Mouse (Mus musculus) Patski (cell line): ENCODE results near the gene Cnp. TPM values are rescaled to one million over a fixed set of nuclear protein-coding genes. Genes with fewer than 3 reads are reported as not detected.

Experiments used
- ATAC-seq: fragments of 100-300 bp; one replicate; pipeline ENCODE4 v1.8.0; 2021
- CTCF ChIA-PET: fragments of 350-600 bp; sonication (Branson Sonifier 250); formaldehyde crosslinking; loops from one replicate; lab custom pipeline; 2022; ENCODE audit warnings: inconsistent platforms; lab: Charles Lee
- POLR2A ChIA-PET: fragments of 350-600 bp; sonication (Branson Sonifier 250); formaldehyde crosslinking; loops from one replicate; lab custom pipeline; 2022; ENCODE audit warnings: antibody characterized with exemption, inconsistent platforms; lab: Charles Lee
- DNase-seq: peaks from one replicate; pipeline ENCODE4 v3.0.0-alpha.2; 2011; ENCODE audit warnings: low read depth, low spot score
- H3K27me3 ChIP-seq: fragments of 371-371 bp; one replicate; pipeline ENCODE4 v1.5.1; 2021
- CTCF ChIP-seq: fragments of 100-300 bp; IDR thresholded peaks from one replicate; pipeline ENCODE4 v1.5.1; 2021
- in situ Hi-C: fragments of 300-500 bp; cut with MboI; formaldehyde crosslinking; loops from 3 replicates; pipeline ENCODE4 v1.11.1; 2018; ENCODE audit warnings: low pct_unique_long_range_greater_than_20kb, mixed read lengths
- polyA plus RNA-seq: library from polyadenylated mRNA; unstranded; gene quantifications from one replicate; pipeline ENCODE4 v1.2.3, GENCODE M21; 2021

Gene Cnp
- polyA plus RNA-seq, 1 experiment from 2014 or later, result 17.9 TPM

- in situ Hi-C loops, result no loop called here
- DNase-seq (no peak), ATAC-seq (no peak)
- ChIA-PET POLR2A (interaction anchor here (0.6 kb wide), 1 partner anchor 1176 kb away, joined by 3 read pairs; no protein-coding TSS in a partner anchor), CTCF (interaction anchor here (1.9 kb wide), 1 partner anchor 8 kb away, joined by 5 read pairs; no protein-coding TSS in a partner anchor)
- no peaks in the 10 kb centered on the region for H3K27me3 ChIP-seq
- TF ChIP-seq CTCF, result no peak
Measured at GRCm38 (mm10) chr11:100617480-100617879, 42.8 kb downstream of the Cnp start.

GRCm38 (mm10) chr11:100618761-100619484 lies 44.2 kb downstream of the Cnp start, which contains the start of gene Nkiras2:
Gene Nkiras2, plus strand, starts transcription at chr11:100619244.
- H3K27me3 ChIP-seq, result no peaks in the 10 kb centered on the region
- ATAC-seq (peak; percentile 23), DNase-seq (no peak)
- no peak for TF ChIP-seq CTCF
- in situ Hi-C loops, result no loop called here
- CTCF ChIA-PET, result interaction anchor here (1.9 kb wide), 1 partner anchor 10 kb away, joined by 5 read pairs; no protein-coding TSS in a partner anchor
- POLR2A ChIA-PET, result interaction anchor here (0.7 to 1.7 kb wide), 5 partner anchors 9 to 42 kb away, joined by 3 to 7 read pairs (median 3); no protein-coding TSS in a partner anchor

GRCm38 (mm10) chr11:100619485-100619975 lies 44.8 kb downstream of the Cnp start:
- in situ Hi-C loops, result no loop called here
- DNase-seq (peak; percentile 68), ATAC-seq (peak; percentile 68)
- H3K27me3 ChIP-seq, result no peaks in the 10 kb centered on the region
- peak; percentile 89 for TF ChIP-seq CTCF
- CTCF ChIA-PET, result interaction anchor here (1.0 kb wide), 1 partner anchor 82 kb away, joined by 3 read pairs; no protein-coding TSS in a partner anchor
- POLR2A ChIA-PET, result interaction anchor here (0.7 to 1.7 kb wide), 4 partner anchors 13 to 43 kb away, joined by 3 to 7 read pairs (median 4); no protein-coding TSS in a partner anchor

GRCm38 (mm10) chr11:100619982-100620381 lies 45.3 kb downstream of the Cnp start, which contains the start of gene Dnajc7:
Gene Dnajc7, minus strand, starts transcription at chr11:100620168.
- no peak for DNase-seq
- no peak for TF ChIP-seq CTCF
- ChIA-PET POLR2A (interaction anchor here (1.2 to 1.7 kb wide), 4 partner anchors 13 to 40 kb away, joined by 3 to 7 read pairs (median 4); no protein-coding TSS in a partner anchor), CTCF (interaction anchor here (1.0 to 1.1 kb wide), 2 partner anchors 13 to 82 kb away, joined by 3 read pairs; no protein-coding TSS in a partner anchor)
- ATAC-seq, result no peak
- no peaks in the 10 kb centered on the region for H3K27me3 ChIP-seq
- in situ Hi-C loops, result loop anchor here (5.0 kb wide), 1 partner anchor 77 kb away; no protein-coding TSS in a partner anchor

GRCm38 (mm10) chr11:100622714-100623113 lies 48.0 kb downstream of the Cnp start:
- in situ Hi-C loops, result loop anchor here (5.0 kb wide), 1 partner anchor 75 kb away; no protein-coding TSS in a partner anchor
- POLR2A ChIA-PET, result interaction anchor here (1.5 kb wide), 1 partner anchor 20 kb away, joined by 4 read pairs; no protein-coding TSS in a partner anchor

GRCm38 (mm10) chr11:100623867-100624266 lies 49.2 kb downstream of the Cnp start:
- ATAC-seq, result no peak
- DNase-seq, result no peak

More at GRCm38 (mm10) chr11:100622714-100623113, 48.0 kb downstream of the Cnp start:
- DNase-seq, result peak; percentile 65
- CTCF ChIA-PET, result interaction anchor here (0.7 to 1.1 kb wide), 3 partner anchors 12 to 81 kb away, joined by 3 to 4 read pairs (median 3); partner anchors contain the start of gene Dhx58
- TF ChIP-seq CTCF, result peak; percentile 99
- ATAC-seq, result peak; percentile 30
- H3K27me3 ChIP-seq, result no peaks in the 10 kb centered on the region

GRCm38 (mm10) chr11:100625754-100626700 lies 51.3 kb downstream of the Cnp start:
- in situ Hi-C loops, result no loop called here
- ChIA-PET CTCF (interaction anchor here (0.7 to 1.9 kb wide), 7 partner anchors 16 to 172 kb away, joined by 3 to 5 read pairs (median 3); partner anchors contain the start of gene Dhx58), POLR2A (interaction anchor here (0.6 kb wide), 1 partner anchor 271 kb away, joined by 4 read pairs; no protein-coding TSS in a partner anchor)
- no peak for TF ChIP-seq CTCF
- H3K27me3 ChIP-seq, result peaks cover under 1% of the 10 kb centered on the region
- ATAC-seq, result no peak
- DNase-seq, result no peak

More at GRCm38 (mm10) chr11:100623867-100624266, 49.2 kb downstream of the Cnp start:
- POLR2A ChIA-PET, result interaction anchor here (1.5 kb wide), 1 partner anchor 19 kb away, joined by 4 read pairs; no protein-coding TSS in a partner anchor
- no peaks in the 10 kb centered on the region for H3K27me3 ChIP-seq
- in situ Hi-C loops, result loop anchor here (5.0 kb wide), 1 partner anchor 73 kb away; no protein-coding TSS in a partner anchor
- CTCF ChIA-PET, result interaction anchor here (0.8 kb wide), 1 partner anchor 9 kb away, joined by 3 read pairs; no protein-coding TSS in a partner anchor
- TF ChIP-seq CTCF, result no peak

- DNase-seq (no peak), ATAC-seq (no peak)
- ChIA-PET CTCF (interaction anchor here (0.7 to 1.9 kb wide), 8 partner anchors 15 to 173 kb away, joined by 3 to 5 read pairs (median 3); partner anchors contain the start of gene Dhx58), POLR2A (interaction anchor here (0.6 kb wide), 1 partner anchor 272 kb away, joined by 4 read pairs; no protein-coding TSS in a partner anchor)
- in situ Hi-C loops, result no loop called here
- TF ChIP-seq CTCF, result peak; percentile 81
- H3K27me3 ChIP-seq, result peaks cover 4% of the 10 kb centered on the region
Measured at GRCm38 (mm10) chr11:100626701-100627195, 52.0 kb downstream of the Cnp start.

GRCm38 (mm10) chr11:100628056-100628455 lies 53.4 kb downstream of the Cnp start:
- H3K27me3 ChIP-seq, result peaks cover 7% of the 10 kb centered on the region
- in situ Hi-C loops, result no loop called here
- no peak for TF ChIP-seq CTCF
- DNase-seq, result no peak
- ChIA-PET POLR2A (no interaction called here), CTCF (interaction anchor here (1.1 to 1.5 kb wide), 2 partner anchors 46 to 74 kb away, joined by 4 to 5 read pairs; no protein-coding TSS in a partner anchor)
- ATAC-seq, result no peak
